Mouse (Mus musculus) forebrain, embryonic 13.5 days (tissue): ENCODE measurements around the gene 1700122O11Rik. TPM values are rescaled to one million over a fixed set of nuclear protein-coding genes. Genes with fewer than 3 reads are reported as not detected.

ENCODE experiments used
- ATAC-seq: fragments of 200-750 bp; cut with Nextera tagmentation; 2 replicates; pipeline ENCODE4 v1.8.0; 2017
- H3K27ac ChIP-seq: fragments of 300-500 bp; sonication (generic); 2 replicates; pipeline ENCODE4 v1.5.1; 2015; ENCODE audit warnings: inconsistent platforms, mild to moderate bottlenecking, moderate library complexity
- H3K27me3 ChIP-seq: fragments of 300-500 bp; sonication (generic); 2 replicates; pipeline ENCODE4 v1.6.1; 2015; ENCODE audit warnings: mild to moderate bottlenecking, inconsistent platforms
- H3K36me3 ChIP-seq: fragments of 300-500 bp; sonication (generic); 2 replicates; pipeline ENCODE4 v1.6.1; 2015; ENCODE audit warnings: mild to moderate bottlenecking, inconsistent platforms; ENCODE audit not compliant: poor library complexity, severe bottlenecking
- H3K4me1 ChIP-seq: fragments of 300-500 bp; sonication (generic); 2 replicates; pipeline ENCODE4 v1.6.1; 2015; ENCODE audit warnings: inconsistent platforms
- H3K4me2 ChIP-seq: fragments of 300-500 bp; sonication (generic); 2 replicates; pipeline ENCODE4 v1.6.1; 2015; ENCODE audit warnings: inconsistent platforms, mild to moderate bottlenecking, moderate library complexity
- H3K4me3 ChIP-seq: fragments of 300-500 bp; sonication (generic); 2 replicates; pipeline ENCODE4 v1.5.1; 2015; ENCODE audit warnings: mild to moderate bottlenecking, inconsistent platforms
- H3K9ac ChIP-seq: fragments of 300-500 bp; sonication (generic); 2 replicates; pipeline ENCODE4 v1.6.1; 2015; ENCODE audit warnings: mild to moderate bottlenecking, inconsistent platforms
- H3K9me3 ChIP-seq: fragments of 300-500 bp; sonication (generic); replicated peaks from 2 replicates; pipeline ENCODE4 v1.6.1; 2016; ENCODE audit warnings: inconsistent platforms
- WGBS: fragments of 180-500 bp; shearing (Covaris S2); methylation state at CpG from one replicate; pipeline ENCODE4 v1.1.7; 2015; 5-methylcytosine and 5-hydroxymethylcytosine counted together
- polyA plus RNA-seq: library from polyadenylated mRNA; unstranded; fragments of >200 nt; fragmentation: Nextera tagmentation; extraction: Ambion mirVana; gene quantifications from 2 replicates; pipeline ENCODE4 v1.2.1, GENCODE M21; 2015

1700122O11Rik gene
- polyA plus RNA-seq, 1 experiment from 2014 or later, result not detected

GRCm38 (mm10) chr17:48045631-48046030, 7.5 kb upstream of the 1700122O11Rik start:
- WGBS, result 36% methylated on average over 4 of the region's 4 CpGs
- peaks cover 11% of the 10 kb centered on the region for H3K4me1 ChIP-seq
- no peak for ATAC-seq
- H3K9me3 ChIP-seq, result 0 out of 2 replicates have a peak, but pooled peaks cover 3% of the 10 kb centered on the region
- no peak overlapping the region for H3K27ac ChIP-seq
- no peak overlapping the region for H3K9ac ChIP-seq
- H3K4me2 ChIP-seq, result no peak overlapping the region
- H3K36me3 ChIP-seq, result no peaks in the 10 kb centered on the region
- peaks cover 10% of the 10 kb centered on the region; the same call in 1 of the 2 replicates for H3K27me3 ChIP-seq
- no peak overlapping the region for H3K4me3 ChIP-seq

- no peak overlapping the region for H3K4me3 ChIP-seq
- H3K9me3 ChIP-seq, result 0 out of 2 replicates have a peak, but pooled peaks cover 3% of the 10 kb centered on the region
- H3K4me1 ChIP-seq, result peaks cover 23% of the 10 kb centered on the region
- no peak overlapping the region for H3K4me2 ChIP-seq
- peaks cover 18% of the 10 kb centered on the region for H3K27me3 ChIP-seq
- no peaks in the 10 kb centered on the region for H3K36me3 ChIP-seq
- no peak overlapping the region for H3K27ac ChIP-seq
- H3K9ac ChIP-seq, result no peak overlapping the region
- WGBS, result 85% methylated on average over 5 of the region's 5 CpGs
- no peak for ATAC-seq
These were observed 5.2 kb upstream of the 1700122O11Rik start for GRCm38 (mm10) chr17:48043154-48043880.

GRCm38 (mm10) chr17:48041351-48042287, 3.5 kb upstream of the 1700122O11Rik start:
- peaks cover 21% of the 10 kb centered on the region for H3K27me3 ChIP-seq
- peaks cover 23% of the 10 kb centered on the region for H3K4me1 ChIP-seq
- peak overlapping the region; percentile 18; the same call in 1 of the 2 replicates for H3K4me3 ChIP-seq
- H3K36me3 ChIP-seq, result no peaks in the 10 kb centered on the region
- 0 out of 2 replicates have a peak, but pooled peaks cover 3% of the 10 kb centered on the region for H3K9me3 ChIP-seq
- ATAC-seq, result peak; percentile 86
- H3K9ac ChIP-seq, result peak overlapping the region; percentile 47
- WGBS, result 3% methylated on average over 29 of the region's 29 CpGs
- H3K27ac ChIP-seq, result peak overlapping the region; percentile 81
- peak overlapping the region; percentile 48 for H3K4me2 ChIP-seq

GRCm38 (mm10) chr17:48039232-48039866, 1.3 kb upstream of the 1700122O11Rik start:
- Histone ChIP-seq H3K9ac (no peak overlapping the region; the same call in 1 of the 2 replicates), H3K4me3 (no peak overlapping the region), H3K9me3 (peaks cover 3% of the 10 kb centered on the region; the same call in 1 of the 2 replicates), H3K4me2 (peak overlapping the region; percentile 42), H3K36me3 (no peaks in the 10 kb centered on the region), H3K4me1 (peaks cover 23% of the 10 kb centered on the region), H3K27ac (no peak overlapping the region), H3K27me3 (peaks cover 25% of the 10 kb centered on the region)
- peak; percentile 72; the same call in 1 of the 2 replicates for ATAC-seq
- 11% methylated on average over 14 of the region's 14 CpGs for WGBS

- WGBS, result 66% methylated on average over 3 of the region's 3 CpGs
- Histone ChIP-seq H3K9ac (no peak overlapping the region), H3K4me1 (peaks cover 20% of the 10 kb centered on the region), H3K4me2 (no peak overlapping the region), H3K27me3 (peaks cover 38% of the 10 kb centered on the region), H3K4me3 (no peak overlapping the region), H3K27ac (no peak overlapping the region), H3K36me3 (no peaks in the 10 kb centered on the region), H3K9me3 (no peaks in the 10 kb centered on the region; the same call in 1 of the 2 replicates)
- ATAC-seq, result no peak
These were observed 1.2 kb downstream of the 1700122O11Rik start for GRCm38 (mm10) chr17:48036921-48037320.

- WGBS, result 5% methylated on average over 42 of the region's 42 CpGs
- Histone ChIP-seq H3K27me3 (peaks cover 32% of the 10 kb centered on the region), H3K4me2 (peak overlapping the region; percentile 73), H3K4me1 (peaks cover 47% of the 10 kb centered on the region), H3K36me3 (no peaks in the 10 kb centered on the region), H3K27ac (peak overlapping the region; percentile 3; the same call in 1 of the 2 replicates), H3K4me3 (peak overlapping the region; percentile 36), H3K9me3 (no peaks in the 10 kb centered on the region; the same call in 1 of the 2 replicates), H3K9ac (peak overlapping the region; percentile 70)
- peak; percentile 53 for ATAC-seq
These were observed 6.3 kb downstream of the 1700122O11Rik start for GRCm38 (mm10) chr17:48031521-48032430.

- H3K9ac ChIP-seq, result peak overlapping the region; percentile 52; the same call in 1 of the 2 replicates
- H3K4me3 ChIP-seq, result no peak overlapping the region
- H3K27ac ChIP-seq, result peak overlapping the region; percentile 79
- H3K9me3 ChIP-seq, result no peaks in the 10 kb centered on the region; the same call in 1 of the 2 replicates
- H3K4me2 ChIP-seq, result peak overlapping the region; percentile 35
- ATAC-seq, result peak; percentile 71
- WGBS, result 8% methylated on average over 12 of the region's 12 CpGs
- H3K4me1 ChIP-seq, result peaks cover 47% of the 10 kb centered on the region
- H3K36me3 ChIP-seq, result no peaks in the 10 kb centered on the region
- H3K27me3 ChIP-seq, result peaks cover 30% of the 10 kb centered on the region
These were observed 8.9 kb downstream of the 1700122O11Rik start for GRCm38 (mm10) chr17:48029241-48029640.

GRCm38 (mm10) chr17:48028250-48028649, 9.8 kb downstream of the 1700122O11Rik start:
- no peak for ATAC-seq
- Histone ChIP-seq H3K9ac (no peak overlapping the region), H3K27me3 (peaks cover 27% of the 10 kb centered on the region), H3K4me3 (no peak overlapping the region), H3K36me3 (no peaks in the 10 kb centered on the region), H3K4me2 (no peak overlapping the region), H3K9me3 (no peaks in the 10 kb centered on the region), H3K27ac (peak overlapping the region; percentile 79), H3K4me1 (peaks cover 47% of the 10 kb centered on the region)
- 88% methylated on average over 5 of the region's 5 CpGs for WGBS

- H3K9ac ChIP-seq, result no peak overlapping the region
- peaks cover 51% of the 10 kb centered on the region for H3K4me1 ChIP-seq
- no peak overlapping the region for H3K4me3 ChIP-seq
- WGBS, result 59% methylated on average over 6 of the region's 6 CpGs
- H3K9me3 ChIP-seq, result no peaks in the 10 kb centered on the region
- peaks cover 26% of the 10 kb centered on the region for H3K27me3 ChIP-seq
- no peak for ATAC-seq
- no peaks in the 10 kb centered on the region for H3K36me3 ChIP-seq
- no peak overlapping the region for H3K4me2 ChIP-seq
- H3K27ac ChIP-seq, result peak overlapping the region; percentile 79
These were observed 10.4 kb downstream of the 1700122O11Rik start for GRCm38 (mm10) chr17:48027677-48028076.

GRCm38 (mm10) chr17:48027019-48027418, 11.1 kb downstream of the 1700122O11Rik start:
- H3K27me3 ChIP-seq, result peaks cover 24% of the 10 kb centered on the region
- H3K27ac ChIP-seq, result no peak overlapping the region
- H3K36me3 ChIP-seq, result no peaks in the 10 kb centered on the region
- H3K4me1 ChIP-seq, result peaks cover 54% of the 10 kb centered on the region
- WGBS, result 94% methylated on average over 5 of the region's 5 CpGs
- H3K4me2 ChIP-seq, result no peak overlapping the region
- no peak for ATAC-seq
- no peak overlapping the region for H3K9ac ChIP-seq
- H3K9me3 ChIP-seq, result no peaks in the 10 kb centered on the region
- no peak overlapping the region for H3K4me3 ChIP-seq

GRCm38 (mm10) chr17:48024045-48024444, 14.0 kb downstream of the 1700122O11Rik start:
- Histone ChIP-seq H3K27me3 (peaks cover 11% of the 10 kb centered on the region; the same call in 1 of the 2 replicates), H3K9ac (no peak overlapping the region), H3K4me1 (peaks cover 29% of the 10 kb centered on the region), H3K4me3 (no peak overlapping the region), H3K36me3 (no peaks in the 10 kb centered on the region), H3K27ac (no peak overlapping the region), H3K4me2 (no peak overlapping the region), H3K9me3 (no peaks in the 10 kb centered on the region)
- whole genome bisulfite sequencing, result 89% methylated on average over 8 of the region's 8 CpGs
- ATAC-seq, result no peak
